Mouse (Mus musculus): ENCODE data around the gene Pbrm1. TPM values are rescaled to one million over a fixed set of nuclear protein-coding genes. Genes with fewer than 3 reads are reported as not detected.

The Pbrm1 gene
- polyA plus RNA-seq (2012; rRNA removed), result 3.8 and 6.8 TPM in 2 replicates

DNA sequence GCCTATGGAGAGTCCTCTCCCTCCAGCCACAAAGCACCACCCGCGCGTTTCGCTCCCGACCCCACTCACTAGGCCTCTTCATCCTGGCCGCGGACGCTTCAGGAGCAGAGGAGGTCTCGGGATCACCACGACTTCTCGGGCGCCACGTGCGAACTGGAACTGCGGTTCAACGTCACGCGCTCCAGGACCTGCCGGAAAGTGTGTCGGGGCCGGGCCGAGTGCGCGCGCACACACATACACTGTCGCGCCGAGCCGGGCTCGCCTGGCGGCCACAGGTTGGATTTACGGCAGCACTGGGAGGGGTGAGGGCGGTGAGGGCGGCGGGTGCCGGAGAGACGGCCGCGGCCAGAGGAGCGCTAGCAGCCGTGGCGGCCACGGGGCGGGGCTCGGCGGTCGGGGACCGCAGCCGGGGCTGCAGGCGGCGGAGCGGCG, at the start of gene Pbrm1, which contains the start of gene Gnl3:
Pbrm1 (plus strand) TSS at position 279 of the 432 bp plus-strand sequence.
Gnl3 (minus strand) TSS at position 293 of the 432 bp plus-strand sequence.
- H3K4me3 ChIP-seq (ENCODE audit: low read depth, low read length), result peak within 1 kb of the TSS; percentile 100
- no peaks in the 10 kb centered on the region for H3K27me3 ChIP-seq (ENCODE audit: control insufficient read depth, insufficient read depth, low read length)
- WGBS, result under 1% methylated on average over 51 of the region's 53 CpGs
- TF ChIP-seq POLR2A (IDR thresholded peaks at IDR 0.05; ENCODE audit: low read depth, low read length) (peak; percentile 81), CTCF (IDR thresholded peaks at IDR 0.05; ENCODE audit: extremely low read depth, insufficient read length, insufficient replicate concordance, low read depth, low read length) (no peak)
- H3K4me1 ChIP-seq (ENCODE audit: control insufficient read depth, insufficient read depth, insufficient read length, low read length), result 0 out of 2 replicates have a peak, but pooled peaks cover 4% of the 10 kb centered on the region
- peak within 1 kb of the TSS; percentile 79 for H3K27ac ChIP-seq (ENCODE audit: insufficient read depth, low read depth, low read length)
- H3K36me3 ChIP-seq (ENCODE audit: control insufficient read depth, insufficient read depth, low read length), result peaks cover 29% of the 10 kb centered on the region

DNA sequence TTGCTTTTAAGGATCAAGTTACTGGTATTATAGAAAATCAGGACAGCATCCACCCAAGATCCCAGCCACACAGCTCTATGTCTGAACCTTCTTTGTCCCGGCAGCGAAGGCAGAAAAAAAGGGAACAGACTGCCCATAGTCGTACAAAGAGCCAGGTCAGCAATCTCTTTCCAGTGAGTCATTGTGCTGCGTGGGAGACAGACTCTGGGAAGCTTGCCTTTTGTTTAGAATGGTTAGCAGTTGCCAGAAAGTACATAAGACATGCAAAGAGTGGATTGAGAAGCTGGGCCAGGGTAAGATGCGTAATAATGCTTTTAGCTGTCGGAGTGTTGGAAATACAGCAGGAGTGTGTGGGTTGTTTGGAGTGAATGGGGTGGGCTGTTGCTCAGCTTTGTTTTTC, 44.7 kb upstream of the Pbrm1 start:
- 81% methylated on average over 6 of the region's 6 CpGs for WGBS
- TF ChIP-seq CTCF (IDR thresholded peaks at IDR 0.05; ENCODE audit: extremely low read depth, insufficient read length, insufficient replicate concordance, low read depth, low read length) (no peak), POLR2A (IDR thresholded peaks at IDR 0.05; ENCODE audit: low read depth, low read length) (no peak)
- H3K4me3 ChIP-seq (ENCODE audit: low read depth, low read length), result no peak overlapping the region

DNA sequence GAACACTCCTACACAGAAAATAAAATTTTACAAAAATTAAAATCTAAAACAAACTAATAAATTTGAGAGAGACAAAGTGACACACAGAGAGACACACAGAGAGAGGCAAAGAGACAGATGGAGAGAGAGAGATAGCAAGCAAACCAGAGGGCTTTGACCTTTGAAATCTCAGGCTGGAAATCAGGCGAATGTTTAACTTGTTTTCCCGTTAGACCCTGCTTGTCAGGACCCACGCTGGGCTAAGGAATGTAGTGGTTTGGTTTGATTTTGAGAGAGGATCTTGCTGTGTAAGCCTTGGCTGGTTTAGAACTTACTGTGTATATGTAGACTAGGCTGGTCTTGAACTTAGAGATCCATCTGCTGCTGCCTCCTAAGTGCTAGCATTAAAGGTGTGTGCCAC, 42.7 kb upstream of the Pbrm1 start:
- Histone ChIP-seq H3K4me3 (ENCODE audit: low read depth, low read length) (no peak overlapping the region), H3K27me3 (ENCODE audit: control insufficient read depth, insufficient read depth, low read length) (no peaks in the 10 kb centered on the region), H3K27ac (ENCODE audit: insufficient read depth, low read depth, low read length) (no peak overlapping the region), H3K4me1 (ENCODE audit: control insufficient read depth, insufficient read depth, insufficient read length, low read length) (no peaks in the 10 kb centered on the region), H3K36me3 (ENCODE audit: control insufficient read depth, insufficient read depth, low read length) (peaks cover 6% of the 10 kb centered on the region)
- 49% methylated on average over 3 of the region's 3 CpGs for WGBS
- TF ChIP-seq POLR2A (IDR thresholded peaks at IDR 0.05; ENCODE audit: low read depth, low read length) (no peak), CTCF (IDR thresholded peaks at IDR 0.05; ENCODE audit: extremely low read depth, insufficient read length, insufficient replicate concordance, low read depth, low read length) (no peak)

More for the DNA sequence above, 44.7 kb upstream of the Pbrm1 start:
- peak overlapping the region; percentile 12; the same call in 1 of the 2 replicates for H3K27ac ChIP-seq (ENCODE audit: insufficient read depth, low read depth, low read length)
- H3K27me3 ChIP-seq (ENCODE audit: control insufficient read depth, insufficient read depth, low read length), result no peaks in the 10 kb centered on the region
- peaks cover 6% of the 10 kb centered on the region for H3K36me3 ChIP-seq (ENCODE audit: control insufficient read depth, insufficient read depth, low read length)
- H3K4me1 ChIP-seq (ENCODE audit: control insufficient read depth, insufficient read depth, insufficient read length, low read length), result no peaks in the 10 kb centered on the region

DNA sequence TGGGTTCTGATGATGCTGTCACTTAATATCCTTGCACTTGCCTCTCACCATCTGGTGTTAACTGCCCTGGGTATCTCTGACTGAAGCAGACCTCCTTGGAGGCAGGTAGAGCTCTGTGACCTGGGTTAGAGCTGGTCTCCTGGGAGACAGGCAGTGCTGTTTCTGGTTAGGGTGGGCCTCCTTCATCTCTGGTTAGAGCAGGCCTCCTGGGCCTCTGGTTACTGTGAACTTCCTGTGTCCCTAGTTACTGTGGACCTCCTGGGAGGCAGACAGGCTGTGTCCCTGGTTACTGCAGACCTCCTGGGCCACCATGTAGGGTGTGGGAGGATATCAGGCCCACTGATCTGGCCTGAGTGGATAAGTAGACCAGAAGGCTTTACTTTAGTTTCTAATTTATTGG, 22.5 kb upstream of the Pbrm1 start:
- no peaks in the 10 kb centered on the region for H3K4me1 ChIP-seq (ENCODE audit: control insufficient read depth, insufficient read depth, insufficient read length, low read length)
- H3K27me3 ChIP-seq (ENCODE audit: control insufficient read depth, insufficient read depth, low read length), result no peaks in the 10 kb centered on the region
- no peak overlapping the region for H3K27ac ChIP-seq (ENCODE audit: insufficient read depth, low read depth, low read length)
- H3K4me3 ChIP-seq (ENCODE audit: low read depth, low read length), result no peak overlapping the region
- TF ChIP-seq POLR2A (IDR thresholded peaks at IDR 0.05; ENCODE audit: low read depth, low read length) (no peak), CTCF (IDR thresholded peaks at IDR 0.05; ENCODE audit: extremely low read depth, insufficient read length, insufficient replicate concordance, low read depth, low read length) (no peak)
- H3K36me3 ChIP-seq (ENCODE audit: control insufficient read depth, insufficient read depth, low read length), result peaks cover 11% of the 10 kb centered on the region; the same call in 1 of the 2 replicates

DNA sequence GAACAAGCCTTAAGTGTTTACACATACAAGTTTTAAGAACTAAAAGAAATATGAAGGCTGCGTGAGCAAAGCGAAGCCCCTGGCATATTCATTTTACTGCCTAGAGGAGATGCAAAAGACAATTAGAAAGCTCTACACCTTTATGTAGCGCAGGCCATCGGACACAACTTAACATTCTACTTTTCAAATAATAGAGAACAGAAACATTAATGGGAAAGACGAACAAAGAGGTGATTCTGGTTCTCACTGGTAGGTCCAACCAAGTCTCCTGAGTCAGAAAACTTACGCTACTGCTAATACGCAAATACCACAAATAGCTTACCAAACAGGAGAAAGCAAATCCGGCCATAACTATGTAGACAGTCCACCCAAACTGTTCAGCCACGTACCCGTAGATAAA, 18.6 kb upstream of the Pbrm1 start:
- WGBS, result 43% methylated on average over 10 of the region's 10 CpGs
- Histone ChIP-seq H3K4me1 (ENCODE audit: control insufficient read depth, insufficient read depth, insufficient read length, low read length) (no peaks in the 10 kb centered on the region), H3K4me3 (ENCODE audit: low read depth, low read length) (no peak overlapping the region), H3K27me3 (ENCODE audit: control insufficient read depth, insufficient read depth, low read length) (no peaks in the 10 kb centered on the region), H3K27ac (ENCODE audit: insufficient read depth, low read depth, low read length) (peak overlapping the region; percentile 79; the same call in 1 of the 2 replicates), H3K36me3 (ENCODE audit: control insufficient read depth, insufficient read depth, low read length) (peaks cover 11% of the 10 kb centered on the region; the same call in 1 of the 2 replicates)
- TF ChIP-seq POLR2A (IDR thresholded peaks at IDR 0.05; ENCODE audit: low read depth, low read length) (no peak), CTCF (IDR thresholded peaks at IDR 0.05; ENCODE audit: extremely low read depth, insufficient read length, insufficient replicate concordance, low read depth, low read length) (no peak)

DNA sequence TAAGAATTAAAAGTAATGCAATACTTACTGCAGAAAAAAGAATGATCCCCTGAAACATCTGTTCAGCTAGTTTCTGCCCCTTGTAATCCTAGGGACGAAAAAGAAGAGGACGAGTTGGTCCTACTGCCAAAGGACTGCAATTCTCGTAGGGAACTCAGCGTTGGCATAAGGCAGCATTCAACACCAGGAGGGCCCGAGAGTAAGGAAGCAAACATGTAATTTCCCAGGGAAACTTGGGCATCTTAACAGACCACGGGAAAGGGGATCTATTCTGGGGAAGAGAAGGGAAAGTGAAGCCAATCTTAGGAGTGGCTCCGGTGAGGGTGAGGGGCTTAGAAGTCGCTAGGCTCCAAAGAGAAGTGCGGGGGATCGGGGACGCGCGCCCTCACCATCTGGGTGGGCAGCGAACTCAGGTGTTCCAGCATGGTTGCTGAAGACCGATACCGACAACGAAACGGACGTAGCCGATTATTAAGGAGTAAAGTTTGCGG, 18.1 kb upstream of the Pbrm1 start:
- WGBS, result under 1% methylated on average over 21 of the region's 21 CpGs
- Histone ChIP-seq H3K36me3 (ENCODE audit: control insufficient read depth, insufficient read depth, low read length) (peaks cover 11% of the 10 kb centered on the region; the same call in 1 of the 2 replicates), H3K27ac (ENCODE audit: insufficient read depth, low read depth, low read length) (peak overlapping the region; percentile 79), H3K4me1 (ENCODE audit: control insufficient read depth, insufficient read depth, insufficient read length, low read length) (no peaks in the 10 kb centered on the region), H3K4me3 (ENCODE audit: low read depth, low read length) (peak overlapping the region; percentile 94), H3K27me3 (ENCODE audit: control insufficient read depth, insufficient read depth, low read length) (no peaks in the 10 kb centered on the region)
- TF ChIP-seq POLR2A (IDR thresholded peaks at IDR 0.05; ENCODE audit: low read depth, low read length) (no peak), CTCF (IDR thresholded peaks at IDR 0.05; ENCODE audit: extremely low read depth, insufficient read length, insufficient replicate concordance, low read depth, low read length) (peak; percentile 19; the same call in 1 of the 2 replicates)

DNA sequence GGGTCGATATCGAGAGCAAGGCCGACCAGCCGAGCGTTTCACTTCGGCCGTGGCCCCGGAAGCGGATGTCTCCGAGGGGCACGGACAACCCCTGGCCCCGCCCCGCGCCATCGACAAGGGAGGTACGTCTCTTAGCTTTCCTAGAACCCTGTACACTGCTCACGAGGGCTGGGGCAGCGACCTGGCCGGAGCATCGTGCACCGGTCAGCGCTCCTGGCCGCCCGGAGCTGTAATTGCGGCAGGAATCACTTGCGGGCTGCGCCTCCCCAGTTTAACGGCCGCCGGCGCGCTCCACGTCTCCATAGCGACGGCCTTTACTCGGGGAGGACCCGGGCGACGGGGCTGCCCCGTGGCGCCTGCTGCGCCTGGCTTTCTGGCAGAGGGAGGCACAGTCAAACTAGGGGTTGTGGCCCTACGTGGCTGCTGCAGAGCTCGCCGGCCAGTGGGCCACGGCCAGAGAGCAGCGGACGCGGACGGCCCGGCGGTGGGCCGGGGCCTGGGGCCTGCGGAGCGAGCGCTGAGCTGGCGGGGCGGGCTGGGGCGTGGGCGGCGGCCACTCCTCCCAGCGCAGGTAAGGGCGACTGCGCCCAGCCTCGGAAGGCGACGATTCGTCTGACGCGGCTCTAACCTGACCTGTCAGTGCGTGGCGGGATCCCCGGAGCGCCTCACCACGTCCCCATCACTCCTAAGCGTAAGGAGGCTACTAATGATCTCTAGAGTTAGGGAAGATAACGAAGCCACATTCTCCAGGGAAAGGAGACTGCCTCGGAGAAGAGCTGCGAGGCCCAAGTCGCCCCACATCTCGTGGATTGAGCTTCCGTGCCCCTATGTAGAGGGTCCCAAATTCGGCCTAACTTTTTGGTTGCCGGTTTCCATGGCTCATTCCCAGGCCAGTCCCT, 17.4 kb upstream of the Pbrm1 start, which contains the start of the genes Glt8d1 and Spcs1:
Glt8d1 (plus strand) TSS at position 94 of the 899 bp plus-strand sequence.
Spcs1 (minus strand) TSS at position 366 of the 899 bp plus-strand sequence.
- no peaks in the 10 kb centered on the region for H3K27me3 ChIP-seq (ENCODE audit: control insufficient read depth, insufficient read depth, low read length)
- H3K27ac ChIP-seq (ENCODE audit: insufficient read depth, low read depth, low read length), result peak within 1 kb of the TSS; percentile 79
- TF ChIP-seq CTCF (IDR thresholded peaks at IDR 0.05; ENCODE audit: extremely low read depth, insufficient read length, insufficient replicate concordance, low read depth, low read length) (no peak), POLR2A (IDR thresholded peaks at IDR 0.05; ENCODE audit: low read depth, low read length) (peak; percentile 63; the same call in 1 of the 2 replicates)
- peak within 1 kb of the TSS; percentile 94 for H3K4me3 ChIP-seq (ENCODE audit: low read depth, low read length)
- peaks cover 11% of the 10 kb centered on the region; the same call in 1 of the 2 replicates for H3K36me3 ChIP-seq (ENCODE audit: control insufficient read depth, insufficient read depth, low read length)
- 1% methylated on average over 84 of the region's 84 CpGs for WGBS
- no peaks in the 10 kb centered on the region for H3K4me1 ChIP-seq (ENCODE audit: control insufficient read depth, insufficient read depth, insufficient read length, low read length)

Data from small intestine, adult 2 months (tissue).